Mouse (Mus musculus) testis, adult 2 months (tissue): ENCODE results near the gene Wdr46.

Experiments
- CTCF ChIP-seq: fragments of 200-500 bp; IDR thresholded peaks from 2 replicates; pipeline ENCODE4 v1.5.1; 2012; ENCODE audit warnings: low read depth, mild to moderate bottlenecking, inconsistent platforms, low read length, moderate library complexity; ENCODE audit not compliant: control insufficient read depth, insufficient read depth, insufficient replicate concordance
- POLR2A ChIP-seq: fragments of 200-500 bp; IDR thresholded peaks from 2 replicates; pipeline ENCODE4 v1.6.1; 2012; ENCODE audit warnings: low read depth, mild to moderate bottlenecking, inconsistent platforms, low read length, moderate library complexity; ENCODE audit not compliant: control insufficient read depth

DNA sequence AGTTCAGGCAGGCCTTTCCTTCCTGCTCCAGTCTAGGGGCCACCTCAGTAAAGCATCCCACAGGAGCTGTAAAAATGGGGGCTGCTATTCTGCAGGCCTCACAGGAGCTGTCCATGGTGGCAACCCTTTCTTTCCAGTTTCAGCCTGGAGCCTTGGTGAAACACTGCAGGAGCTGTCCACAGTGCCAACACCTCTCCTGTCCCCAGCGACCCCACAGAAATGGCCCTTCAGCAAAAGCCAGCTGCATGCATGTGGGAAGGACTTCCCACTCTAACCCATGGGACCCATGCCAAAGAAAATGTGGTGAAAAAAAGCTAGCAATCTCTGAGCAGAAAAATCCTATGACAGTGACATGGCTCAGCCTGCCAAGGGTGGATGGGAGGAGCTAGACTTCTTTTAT lies 32.2 kb downstream of the Wdr46 start:
- TF ChIP-seq CTCF = no peak
- TF ChIP-seq POLR2A = no peak
